Mouse (Mus musculus): ENCODE data around the gene Magi1.
"Not testable (repeated sequence)": the region's sequence is repeated elsewhere in the genome, so short reads cannot be mapped to it uniquely, and the experiment has no call there.

Gene Magi1

DNA sequence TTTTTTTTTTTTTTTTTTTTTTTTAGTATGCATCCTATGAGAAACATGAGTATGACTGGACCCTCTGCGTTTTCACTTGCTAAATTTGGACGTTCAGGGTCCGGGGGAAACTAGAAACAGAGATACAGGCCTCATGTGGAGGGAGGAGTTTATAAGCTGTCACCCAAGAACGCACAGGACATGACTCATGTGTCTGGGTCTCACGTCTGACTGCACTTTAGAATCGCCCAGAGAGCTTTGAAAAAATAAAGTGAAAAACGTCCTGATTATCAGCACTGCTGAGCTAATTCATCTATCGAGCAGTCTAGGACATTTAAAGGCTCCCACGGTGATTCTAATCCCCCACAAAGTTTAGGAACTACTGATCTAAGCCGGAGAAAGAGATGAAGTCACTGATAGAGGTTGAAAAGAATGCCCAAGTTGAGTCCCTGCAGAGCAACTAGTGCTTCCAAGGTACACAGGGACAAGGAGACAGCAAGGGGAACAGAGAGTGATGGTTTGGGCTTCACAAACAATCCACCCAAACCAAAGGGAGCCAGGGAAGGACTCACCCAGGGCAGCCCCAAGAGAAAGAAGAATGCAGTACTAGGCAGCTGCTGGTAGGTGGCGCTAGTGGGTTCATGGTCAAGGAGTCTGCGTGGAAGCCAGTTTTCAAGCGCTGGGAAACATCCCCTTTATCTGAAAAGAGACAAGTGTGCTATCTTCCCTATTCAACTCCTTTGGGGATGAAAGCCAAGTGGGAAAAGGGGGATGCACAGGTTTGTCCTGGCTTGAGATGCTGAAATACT is 626.3 kb downstream of the Magi1 start:
- DNase-seq (ENCODE audit: low spot score in 2 of 2): peak; percentile 50 to 75

- DNase-seq (ENCODE audit: low spot score in 2 of 2): peak in 1 of 2 experiments; percentile 58
Measured at GRCm38 (mm10) chr6:93648581-93649230, 635.0 kb downstream of the Magi1 start.

DNA sequence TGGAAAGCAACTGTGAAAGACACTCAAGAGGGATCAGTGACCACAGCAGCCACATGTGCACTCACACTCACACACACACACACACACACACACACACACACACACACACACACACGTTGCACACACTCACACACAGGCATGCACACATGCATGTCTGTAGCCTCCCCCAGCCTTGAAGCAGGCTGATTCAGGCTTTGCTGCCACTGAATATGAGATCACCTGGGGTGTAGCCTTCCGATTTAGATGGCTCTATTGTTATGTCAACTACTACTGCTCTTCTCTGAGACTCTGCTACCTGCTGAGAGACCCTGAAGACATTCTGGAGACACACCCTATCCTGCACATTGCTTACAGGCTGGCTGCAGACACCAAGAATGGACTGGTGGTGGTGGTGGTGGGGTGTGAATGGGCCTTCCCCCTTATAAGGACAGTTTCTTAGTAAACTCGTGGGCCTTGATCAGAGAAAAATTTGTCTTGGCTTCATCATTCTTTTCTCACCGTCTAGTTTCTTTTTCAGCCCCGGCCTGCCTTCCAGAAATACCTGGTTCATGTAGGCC is 653.9 kb downstream of the Magi1 start:
- DNase-seq (ENCODE audit: low spot score in 2 of 2): not testable (repeated sequence)

DNA sequence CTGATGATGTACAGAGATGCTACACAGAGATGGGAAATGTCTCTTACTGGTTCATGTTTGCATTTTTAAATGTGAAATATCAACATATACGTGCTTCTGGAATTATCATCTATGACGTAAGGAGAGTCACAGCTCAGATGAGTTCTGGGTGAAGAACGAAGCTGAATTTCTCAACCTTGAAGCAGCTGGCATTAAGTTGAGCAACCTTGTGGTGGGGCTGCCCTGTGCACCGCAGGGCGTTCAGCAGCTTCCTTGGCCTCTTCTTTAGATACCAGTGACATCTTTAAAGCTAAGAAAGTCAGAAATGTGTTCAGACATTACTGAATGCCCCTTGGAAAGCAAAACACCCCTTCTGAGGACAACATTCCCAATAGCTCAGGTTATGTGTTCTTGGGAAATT is 656.5 kb downstream of the Magi1 start:
- DNase-seq (ENCODE audit: low spot score in 2 of 2): no peak

Data from urinary bladder, postnatal 4 days (tissue).